Comparison of ENCODE assay signal across 9 mouse cellular contexts in the genomic region with DNA sequence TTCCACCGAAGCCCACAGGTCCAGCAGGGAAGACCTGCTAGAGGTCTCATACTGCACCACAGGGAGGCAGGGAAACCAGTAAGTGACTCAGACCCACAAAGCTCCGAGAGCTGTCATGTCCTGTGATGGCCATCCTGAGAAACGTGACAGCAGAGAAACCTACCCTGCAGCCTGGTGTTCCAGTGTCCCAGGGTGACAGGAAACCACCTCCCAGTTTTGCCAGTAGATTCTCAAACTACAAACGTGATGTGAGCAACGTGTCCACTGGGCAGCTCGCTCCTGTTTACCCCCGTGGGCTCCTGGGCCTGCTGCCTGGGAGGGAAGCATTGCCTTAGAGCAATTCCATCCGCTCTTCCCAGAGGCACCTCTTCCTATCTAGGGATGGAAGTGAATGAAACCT. TPM values are rescaled to one million over a fixed set of nuclear protein-coding genes. Genes with fewer than 3 reads are reported as not detected.
DNase-seq lines count a peak whose midpoint lies in the region; ATAC-seq and TF ChIP-seq lines count a peak whose summit lies in the region.
"Had no signal": no experiment of that assay in that cellular context is flagged by ENCODE, and none has a peak within 500 bp of the region (broad histone marks: within the 10 kb centered on the region; RNA-seq: fewer than 3 reads in every experiment).

No protein-coding gene starts in this region.

- no peaks in the 10 kb centered on the region for H3K79me3 ChIP-seq in C2C12 (ENCODE audit: low read depth)

- no peaks in the 10 kb centered on the region for H3K36me3 ChIP-seq in erythroblast, embryonic 14.5 days (ENCODE audit: control insufficient read depth)
- H3K36me3 ChIP-seq in C2C12 (ENCODE audit: control insufficient read depth, insufficient read depth): no peaks in the 10 kb centered on the region
- no peaks in the 10 kb centered on the region for H3K36me3 ChIP-seq in hindbrain, embryonic 15.5 days
- no peaks in the 10 kb centered on the region for H3K36me3 ChIP-seq in lung, postnatal 0 days (ENCODE audit: insufficient read depth, low read length)
- H3K36me3 ChIP-seq: G1E had no signal

- H3K4me2 ChIP-seq in hindbrain, embryonic 15.5 days: peak overlapping the region; percentile 87
- peak overlapping the region; percentile 71 for H3K4me2 ChIP-seq in lung, postnatal 0 days (replicated peaks; ENCODE audit: low read depth, low read length)

- no peak for TF ChIP-seq CTCF in C2C12 (IDR thresholded peaks at IDR 0.05; ENCODE audit: control insufficient read depth, insufficient read depth, insufficient read length)
- no peak for TF ChIP-seq CTCF in lung, postnatal 0 days (IDR thresholded peaks at IDR 0.05)

- H3K79me2 ChIP-seq in C2C12 (ENCODE audit: control insufficient read depth, insufficient read depth): no peaks in the 10 kb centered on the region

- 3% methylated on average over 8 of the region's 8 CpGs for WGBS in hindbrain, embryonic 15.5 days
- WGBS in lung, postnatal 0 days: 5% methylated on average over 8 of the region's 8 CpGs

- H3K27ac ChIP-seq in hindbrain, embryonic 15.5 days (replicated peaks): peak overlapping the region; percentile 96
- peak overlapping the region; percentile 95 for H3K27ac ChIP-seq in lung, postnatal 0 days (ENCODE audit: low read length)

- DNase-seq in fibroblast of lung, adult 2 months (ENCODE audit: low read depth): peak; percentile 20
- DNase-seq in lung, postnatal 0 days (ENCODE audit: low spot score): peak; percentile 37
- peak; percentile 4 to 10 for DNase-seq in thymus, postnatal 36 days
- no peak for DNase-seq in gastrocnemius, postnatal 25 days

- TF ChIP-seq EP300 in lung, postnatal 0 days (IDR thresholded peaks at IDR 0.05): no peak

- H3K27me3 ChIP-seq in erythroblast, embryonic 14.5 days (ENCODE audit: control insufficient read depth): peaks cover 48% of the 10 kb centered on the region
- peaks cover 4% of the 10 kb centered on the region for H3K27me3 ChIP-seq in C2C12 (ENCODE audit: control insufficient read depth, insufficient read depth, insufficient read length)
- H3K27me3 ChIP-seq in hindbrain, embryonic 15.5 days: peaks cover 3% of the 10 kb centered on the region; the same call in 1 of the 2 replicates
- no peaks in the 10 kb centered on the region for H3K27me3 ChIP-seq in lung, postnatal 0 days (replicated peaks; ENCODE audit: insufficient read depth, low read length)

- ATAC-seq in erythroblast, adult 5-6 weeks (replicated peaks; ENCODE audit: low FRiP score, poor library complexity, severe bottlenecking): no peak
- 0 out of 2 replicates have a peak, but pooled peaks have one; percentile 2 for ATAC-seq in hindbrain, embryonic 15.5 days (ENCODE audit: low FRiP score, low read depth)
- ATAC-seq in lung, postnatal 0 days: no peak

- peak overlapping the region; percentile 58 for H3K4me3 ChIP-seq in erythroblast, embryonic 14.5 days (replicated peaks)
- peak overlapping the region; percentile 48 for H3K4me3 ChIP-seq in C2C12 (ENCODE audit: insufficient read depth, poor library complexity, severe bottlenecking)
- H3K4me3 ChIP-seq in hindbrain, embryonic 15.5 days: peak overlapping the region; percentile 68
- H3K4me3 ChIP-seq in lung, postnatal 0 days (ENCODE audit: low read depth, low read length): peak overlapping the region; percentile 72

- H3K9me3 ChIP-seq in erythroblast, embryonic 14.5 days (ENCODE audit: control insufficient read depth, low read length): no peaks in the 10 kb centered on the region; the same call in 1 of the 2 replicates
- H3K9me3 ChIP-seq in hindbrain, embryonic 15.5 days: no peaks in the 10 kb centered on the region
- no peaks in the 10 kb centered on the region for H3K9me3 ChIP-seq in lung, postnatal 0 days (ENCODE audit: low read length)
- H3K9me3 ChIP-seq: G1E had no signal

- H3K4me1 ChIP-seq in erythroblast, embryonic 14.5 days (ENCODE audit: control insufficient read depth): peaks cover 20% of the 10 kb centered on the region
- H3K4me1 ChIP-seq in hindbrain, embryonic 15.5 days (replicated peaks): peaks cover 61% of the 10 kb centered on the region
- H3K4me1 ChIP-seq in lung, postnatal 0 days (ENCODE audit: insufficient read depth, low read depth, low read length): peaks cover 9% of the 10 kb centered on the region; the same call in 1 of the 2 replicates

- peak overlapping the region; percentile 21 for H3ac ChIP-seq in C2C12 (ENCODE audit: control insufficient read depth, insufficient read length, low read depth)

- H3K9ac ChIP-seq in hindbrain, embryonic 15.5 days: peak overlapping the region; percentile 82
- peak overlapping the region; percentile 69 for H3K9ac ChIP-seq in lung, postnatal 0 days (replicated peaks; ENCODE audit: low read depth)

TF ChIP-seq in C2C12, 6 proteins besides CTCF, POLR2A, EP300 and RAD21:
- no peak for TF ChIP-seq FOSL1 (IDR thresholded peaks at IDR 0.05; ENCODE audit: insufficient read depth, low read length, poor library complexity, severe bottlenecking)
- TF ChIP-seq MYOG (IDR thresholded peaks at IDR 0.05; ENCODE audit: control insufficient read depth, extremely low read depth, insufficient read length): no peak
- TF ChIP-seq CEBPB (IDR thresholded peaks at IDR 0.05; ENCODE audit: low read depth): no peak
- no peak for TF ChIP-seq MAX (IDR thresholded peaks at IDR 0.05)
- no peak for TF ChIP-seq USF1 (IDR thresholded peaks at IDR 0.05; ENCODE audit: low read depth)
- TF ChIP-seq MYOD1 (IDR thresholded peaks at IDR 0.05; ENCODE audit: control insufficient read depth, insufficient read length, low read depth): no peak

RNA-seq across cellular contexts. Expression of gene Pfkfb3, which starts 53.2 kb away (rescaled TPM):
- polyA plus RNA-seq in erythroblast, embryonic 14.5 days (2012): 0.01 TPM in 2 replicates
- 11.5 and 27.3 TPM in 2 replicates for total RNA-seq in erythroblast, adult 5-6 weeks (2015; ENCODE audit: low replicate concordance)
- total RNA-seq in erythroblast, adult 5-6 weeks (2017; ENCODE audit: low replicate concordance): 5.0 and 11.5 TPM in 2 replicates
- 4.2 TPM for polyA plus RNA-seq in C2C12 (2012; fragmentation: generic; extraction: Trizol)
- polyA plus RNA-seq in hindbrain, embryonic 15.5 days (2015; fragmentation: Nextera tagmentation; extraction: Ambion mirVana): 32.3 and 33.7 TPM in 2 replicates
- polyA plus RNA-seq in lung, postnatal 0 days (2015; fragmentation: Nextera tagmentation; extraction: Ambion mirVana): 17.7 and 18.3 TPM in 2 replicates
- total RNA-seq in gastrocnemius, postnatal 25 days (2021): 100 to 1,000 TPM in 1 of 2 experiments, 10 to 100 TPM in 1; 46.4 to 185 TPM
- polyA plus RNA-seq: G1E had no signal
